Mouse (Mus musculus): ENCODE measurements around the gene Hs2st1.

Hs2st1 gene

DNA sequence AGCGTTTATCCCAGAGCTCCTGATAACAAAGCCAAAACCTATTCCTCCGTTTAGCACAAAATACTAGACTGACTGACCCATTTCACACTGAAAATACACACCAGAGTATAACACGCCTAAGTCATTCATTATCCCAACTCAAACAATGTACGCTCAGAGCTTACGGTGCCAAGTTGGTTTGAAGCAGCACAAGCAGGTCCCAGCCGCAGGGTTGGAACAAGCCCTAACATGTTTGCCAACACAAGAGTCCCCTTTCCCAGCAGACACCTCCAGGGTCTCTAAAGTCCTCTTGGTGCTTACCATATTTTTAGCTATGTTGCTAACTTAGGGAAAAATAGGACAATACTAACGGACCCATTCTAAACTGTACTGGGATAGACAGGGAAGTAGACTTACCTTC is 14.8 kb downstream of the Hs2st1 start:
- in situ Hi-C loops (cut with MboI, MseI): loop anchor here (25.0 kb wide), 1 partner anchor 1357 kb away; the partner anchor contains the start of gene Bcl10

- in situ Hi-C loops (cut with MboI, MseI): loop anchor here (25.0 kb wide), 1 partner anchor 1358 kb away; the partner anchor contains the start of gene Bcl10
Observed at GRCm38 (mm10) chr3:144554503-144554902, 15.5 kb downstream of the Hs2st1 start.

DNA sequence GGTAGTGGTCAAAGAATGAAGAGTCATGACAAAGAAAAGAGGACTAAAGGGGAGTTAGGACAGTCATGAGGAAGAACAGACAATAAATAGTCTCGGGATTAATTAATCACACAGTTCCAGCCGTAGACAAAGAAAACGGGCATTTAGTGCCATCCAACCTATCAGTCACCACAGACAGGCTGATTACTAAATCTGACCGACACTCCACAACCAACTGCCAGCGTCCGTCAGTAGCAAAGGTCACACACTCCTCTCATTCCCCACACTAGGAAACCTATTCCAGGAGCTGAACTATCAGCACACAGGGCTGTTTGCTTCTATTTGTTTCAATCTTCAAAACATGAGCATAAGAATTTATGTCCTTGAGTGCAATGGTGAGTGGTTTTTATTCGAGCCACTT is 16.0 kb downstream of the Hs2st1 start:
- in situ Hi-C loops (cut with MboI, MseI): loop anchor here (25.0 kb wide), 1 partner anchor 1358 kb away; the partner anchor contains the start of gene Bcl10

DNA sequence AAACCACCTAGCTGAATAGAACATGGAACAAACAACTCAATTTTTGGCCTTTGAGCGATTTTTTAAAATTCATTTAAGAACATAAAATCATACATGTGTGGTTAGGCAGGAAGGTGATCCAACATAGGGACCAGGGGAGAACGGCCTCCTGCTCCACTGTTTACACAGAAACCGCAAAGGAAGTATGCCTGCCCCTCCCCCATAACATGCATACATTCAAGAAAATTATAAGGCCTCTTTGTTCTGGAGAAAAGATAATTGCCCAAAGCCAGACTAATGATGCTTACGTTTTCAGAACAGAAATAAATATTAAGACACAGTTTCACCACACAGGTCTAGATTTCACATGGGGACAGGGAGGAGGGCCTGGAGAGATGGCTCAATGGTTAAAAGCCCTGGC is 18.6 kb downstream of the Hs2st1 start:
- in situ Hi-C loops (cut with MboI, MseI): loop anchor here (25.0 kb wide), 1 partner anchor 1361 kb away; the partner anchor contains the start of gene Bcl10

- in situ Hi-C loops (cut with MboI, MseI): loop anchor here (25.0 kb wide), 1 partner anchor 1362 kb away; the partner anchor contains the start of gene Bcl10
Observed at GRCm38 (mm10) chr3:144550659-144551058, 19.3 kb downstream of the Hs2st1 start.

- in situ Hi-C loops (cut with MboI, MseI): loop anchor here (25.0 kb wide), 1 partner anchor 1362 kb away; the partner anchor contains the start of gene Bcl10
Observed at GRCm38 (mm10) chr3:144550036-144550435, 19.9 kb downstream of the Hs2st1 start.

- in situ Hi-C loops (cut with MboI, MseI): no loop called here
Observed at GRCm38 (mm10) chr3:144548186-144548845, 21.7 kb downstream of the Hs2st1 start.

DNA sequence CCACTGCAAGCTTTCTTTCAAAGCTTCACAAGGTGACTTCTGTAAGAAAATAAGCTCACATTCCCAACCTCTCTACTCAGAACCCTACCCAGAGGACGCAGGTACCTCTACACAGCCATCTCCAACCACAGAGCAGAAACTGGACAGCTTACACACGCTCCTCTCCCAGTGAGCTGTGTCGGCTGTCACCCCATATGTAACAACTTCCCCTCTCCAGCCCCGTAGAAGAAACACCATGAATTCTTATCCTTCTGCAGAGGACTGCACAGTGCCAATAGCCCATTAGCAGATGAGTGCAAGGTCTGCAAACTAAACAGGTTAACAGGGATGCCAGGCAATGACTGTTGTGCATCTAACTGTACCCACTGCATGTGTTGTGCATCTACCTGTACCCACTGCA is 23.5 kb downstream of the Hs2st1 start:
- in situ Hi-C loops (cut with MboI, MseI): no loop called here

DNA sequence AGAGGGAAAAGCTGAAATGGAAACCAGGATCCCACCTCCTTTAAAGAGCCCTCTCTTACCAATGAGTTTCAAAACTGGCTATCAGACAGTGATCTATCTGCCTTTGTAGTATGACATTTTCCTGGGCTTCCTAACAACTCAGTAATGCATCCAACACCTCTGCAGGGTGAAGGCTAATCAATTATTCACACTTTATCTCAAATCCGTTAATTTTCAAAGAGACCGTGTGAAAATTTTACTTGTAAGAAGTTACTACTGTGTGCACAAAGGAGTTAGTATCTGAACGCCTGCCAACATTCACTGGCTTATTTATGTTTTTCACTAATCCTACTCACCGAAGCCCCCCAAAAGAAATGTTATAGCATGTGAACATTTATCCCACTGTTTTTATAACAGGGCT is 24.1 kb downstream of the Hs2st1 start:
- in situ Hi-C loops (cut with MboI, MseI): no loop called here

GRCm38 (mm10) chr3:144545152-144545551 is 24.8 kb downstream of the Hs2st1 start:
- in situ Hi-C loops (cut with MboI, MseI): no loop called here

GRCm38 (mm10) chr3:144541906-144542438 is 28.0 kb downstream of the Hs2st1 start:
- in situ Hi-C loops (cut with MboI, MseI): no loop called here

DNA sequence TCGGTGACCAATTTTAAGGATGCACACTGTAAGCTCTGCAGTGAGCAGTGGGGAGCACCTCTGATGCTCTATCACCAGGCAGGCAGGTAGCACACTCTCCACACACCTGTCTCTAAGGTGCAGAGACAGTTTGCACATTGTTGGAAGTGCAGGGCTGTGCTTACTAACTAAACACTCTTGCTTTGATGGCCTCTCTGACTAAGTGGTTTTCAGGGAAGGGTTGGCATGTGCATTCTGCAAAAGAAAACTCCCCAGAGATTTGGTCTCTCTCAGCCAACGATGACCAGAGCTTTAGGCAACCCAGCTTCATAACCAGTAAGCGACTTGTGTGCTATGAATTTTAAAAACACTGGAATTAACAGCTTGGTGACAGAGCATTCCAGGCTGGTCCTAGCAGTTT is 29.2 kb downstream of the Hs2st1 start:
- in situ Hi-C loops (cut with MboI, MseI): no loop called here

DNA sequence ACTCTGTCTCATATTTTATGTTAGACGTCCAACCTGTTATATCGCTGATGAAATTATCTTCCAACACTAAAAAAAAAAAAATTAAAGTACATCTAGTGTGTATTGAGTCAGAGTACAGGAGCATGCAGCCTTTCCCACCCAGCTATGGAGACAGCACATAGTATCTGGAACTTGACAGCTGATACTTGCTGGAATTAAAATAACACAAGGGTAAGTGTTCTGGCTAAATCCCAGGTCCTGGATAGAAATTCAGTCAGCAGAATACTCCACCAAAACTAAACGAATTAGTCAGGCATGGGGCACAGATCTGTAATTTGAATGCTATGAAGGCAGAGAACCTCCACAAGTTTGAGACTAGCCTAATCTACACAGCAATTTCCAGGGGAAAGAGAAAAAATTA is 30.9 kb downstream of the Hs2st1 start:
- in situ Hi-C loops (cut with MboI, MseI): no loop called here

- in situ Hi-C loops (cut with MboI, MseI): no loop called here
Observed at GRCm38 (mm10) chr3:144537078-144537855, 32.7 kb downstream of the Hs2st1 start.

DNA sequence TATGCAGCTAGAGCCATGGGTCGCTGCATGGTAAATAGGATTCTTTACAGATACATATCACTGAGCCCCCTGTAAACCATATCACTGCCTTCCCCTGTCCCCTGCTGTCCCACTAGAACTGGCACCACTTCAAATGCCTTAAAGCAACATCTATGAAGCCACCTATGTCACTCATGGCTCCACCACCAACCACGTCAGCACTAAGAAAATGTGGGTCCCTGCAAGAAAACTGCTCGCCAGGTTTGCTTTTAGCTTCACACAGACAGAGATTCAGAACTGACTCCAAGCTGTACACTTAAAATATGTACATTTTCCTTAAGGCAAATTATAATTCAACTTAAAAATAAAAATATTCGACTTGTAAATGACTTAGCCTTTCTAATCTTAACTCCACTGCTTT is 34.9 kb downstream of the Hs2st1 start:
- in situ Hi-C loops (cut with MboI, MseI): no loop called here

DNA sequence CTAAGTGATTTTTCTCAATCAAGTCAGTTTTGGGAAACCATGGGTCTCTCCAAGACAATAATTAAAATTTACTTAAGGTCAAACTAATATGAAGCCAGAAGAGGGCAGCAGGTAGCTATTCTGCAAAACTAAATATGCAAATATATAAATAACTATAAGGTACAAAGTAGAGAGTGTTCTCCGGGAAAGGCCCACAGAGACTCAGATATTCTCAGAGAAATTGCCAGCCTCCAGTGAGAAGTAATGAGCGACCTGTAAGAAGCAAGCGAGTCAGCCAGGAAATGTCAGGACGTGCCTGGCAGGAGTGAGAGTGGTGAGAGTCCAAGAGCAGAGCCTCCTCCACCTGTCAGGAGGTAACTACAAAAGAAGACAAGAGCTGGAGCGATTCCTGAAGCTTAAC is 39.0 kb downstream of the Hs2st1 start:
- in situ Hi-C loops (cut with MboI, MseI): loop anchor here (5.0 kb wide), 1 partner anchor 81 kb away; no protein-coding TSS in a partner anchor

GRCm38 (mm10) chr3:144527918-144528317 is 42.1 kb downstream of the Hs2st1 start:
- in situ Hi-C loops (cut with MboI, MseI): no loop called here

DNA sequence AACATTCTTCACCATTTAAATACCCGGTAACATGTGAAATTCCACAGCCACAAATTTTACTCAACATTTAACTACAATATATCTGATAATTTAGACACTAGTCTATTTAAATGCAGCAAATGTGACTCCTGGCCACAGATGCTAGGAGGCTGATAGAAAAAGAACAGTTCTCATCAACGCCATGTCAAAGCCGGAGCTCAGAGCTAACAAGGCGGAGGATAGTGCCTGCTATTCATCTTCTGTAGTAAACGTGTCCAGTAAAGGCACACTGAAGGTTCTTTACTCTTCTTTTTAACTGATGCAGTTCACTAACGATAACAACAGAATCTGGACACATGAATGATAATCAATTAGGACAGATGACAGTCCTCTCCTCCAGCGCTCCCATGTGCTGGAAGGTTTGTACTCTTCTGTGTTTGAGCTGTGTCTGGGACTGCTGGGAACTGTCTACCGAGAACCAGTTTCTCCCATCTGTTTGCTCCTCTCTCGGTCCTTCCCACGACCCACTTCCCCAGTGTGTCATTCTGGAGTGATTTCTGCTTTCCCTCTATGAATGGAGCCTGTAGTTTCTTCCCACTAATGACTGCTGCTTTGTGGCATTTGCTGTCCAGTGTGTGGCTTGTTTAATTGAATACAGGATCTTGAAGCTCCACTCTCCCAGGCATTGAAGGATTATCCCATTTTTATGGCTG is 50.3 kb downstream of the Hs2st1 start:
- in situ Hi-C loops (cut with MboI, MseI): no loop called here

DNA sequence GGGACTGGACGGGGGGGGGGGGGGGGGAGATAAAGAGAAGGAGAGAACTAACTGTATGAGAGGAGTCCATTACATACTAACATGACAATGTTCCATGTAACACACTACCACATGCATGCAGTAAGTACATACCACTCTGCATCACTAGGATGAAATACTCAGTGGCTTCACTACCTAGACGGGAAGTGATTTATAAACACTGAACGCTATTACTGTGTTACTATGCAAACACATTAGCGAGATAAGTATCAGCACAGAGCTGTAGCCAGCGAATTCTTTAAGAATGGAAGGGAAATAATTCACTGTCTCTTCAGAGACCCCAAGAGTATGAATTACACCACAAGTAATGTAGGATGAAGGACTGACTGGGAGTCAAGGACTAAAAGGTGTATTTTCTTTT is 51.1 kb downstream of the Hs2st1 start:
- in situ Hi-C loops (cut with MboI, MseI): no loop called here

- in situ Hi-C loops (cut with MboI, MseI): no loop called here
Observed at GRCm38 (mm10) chr3:144515286-144515685, 54.7 kb downstream of the Hs2st1 start.

- in situ Hi-C loops (cut with MboI, MseI): no loop called here
Observed at GRCm38 (mm10) chr3:144514122-144514505, 55.9 kb downstream of the Hs2st1 start.

All from regulatory T cell (primary cell).